ENCODE assay signal across 8 mouse cellular contexts in the genomic region with DNA sequence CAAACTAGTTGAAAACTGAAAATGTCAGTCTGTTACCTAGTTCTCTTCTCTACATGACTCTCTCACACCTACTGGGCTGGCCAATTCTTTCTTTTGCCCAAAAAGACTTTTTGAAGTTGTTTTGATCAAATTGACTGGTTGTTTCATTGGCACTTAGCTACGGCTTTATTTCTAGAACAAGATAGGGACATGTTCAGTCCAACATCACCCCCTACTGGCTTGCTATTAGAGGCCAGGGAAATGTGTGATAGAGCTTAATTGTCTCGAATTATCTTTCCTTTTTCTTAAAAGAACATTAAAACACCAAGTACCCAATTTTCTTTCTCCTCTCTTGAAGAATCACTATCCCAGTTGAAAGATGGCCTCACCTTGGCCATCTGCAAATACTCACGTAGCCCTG.
DNase-seq lines count a peak whose midpoint lies in the region; ATAC-seq and TF ChIP-seq lines count a peak whose summit lies in the region.

No protein-coding gene starts in this region.

- TF ChIP-seq EP300 in CH12.LX (IDR thresholded peaks at IDR 0.05; ENCODE audit: low read length): no peak

- H3K36me3 ChIP-seq in hindbrain, embryonic 11.5 days (ENCODE audit: control insufficient read depth, insufficient read depth, low read length): no peaks in the 10 kb centered on the region
- H3K36me3 ChIP-seq in hindbrain, embryonic 12.5 days: no peaks in the 10 kb centered on the region
- no peaks in the 10 kb centered on the region for H3K36me3 ChIP-seq in CH12.LX (replicated peaks in 1 of 2; ENCODE audit: control insufficient read depth in 1 of 2, insufficient read depth in 1 of 2, low read length in 1 of 2)

- TF ChIP-seq CTCF in CH12.LX (conservative IDR thresholded peaks at IDR 0.05 in 1 of 2, IDR thresholded peaks at IDR 0.05 in 1 of 2; ENCODE audit: low read depth in 2 of 2, low read length in 2 of 2): peak in 1 of 2 experiments; percentile 55; a peak in 2 of 4 replicates

- ATAC-seq in hindbrain, embryonic 11.5 days (ENCODE audit: low FRiP score): no peak
- no peak for ATAC-seq in hindbrain, embryonic 12.5 days (ENCODE audit: low FRiP score)
- no peak for ATAC-seq in erythroid progenitor cell, adult 5-6 weeks (replicated peaks; ENCODE audit: low FRiP score, poor library complexity, severe bottlenecking)
- ATAC-seq in megakaryocyte progenitor cell, adult 5-6 weeks (replicated peaks; ENCODE audit: poor library complexity): no peak

- no peak overlapping the region for H3K27ac ChIP-seq in hindbrain, embryonic 11.5 days (ENCODE audit: low read depth, low read length)
- H3K27ac ChIP-seq in hindbrain, embryonic 12.5 days: no peak overlapping the region
- H3K27ac ChIP-seq in CH12.LX (ENCODE audit: insufficient read depth, low read depth): no peak overlapping the region

- H3K9me3 ChIP-seq in hindbrain, embryonic 11.5 days (ENCODE audit: control insufficient read depth, low read length): no peaks in the 10 kb centered on the region
- H3K9me3 ChIP-seq in hindbrain, embryonic 12.5 days (replicated peaks): no peaks in the 10 kb centered on the region
- H3K9me3 ChIP-seq in CH12.LX (replicated peaks; ENCODE audit: low read length): no peaks in the 10 kb centered on the region

- H3K9ac ChIP-seq in hindbrain, embryonic 11.5 days (ENCODE audit: low read depth, low read length): no peak overlapping the region
- no peak overlapping the region for H3K9ac ChIP-seq in hindbrain, embryonic 12.5 days
- no peak overlapping the region for H3K9ac ChIP-seq in CH12.LX (ENCODE audit: insufficient read depth, low read depth)

- H3K4me1 ChIP-seq in hindbrain, embryonic 11.5 days (replicated peaks; ENCODE audit: control insufficient read depth, insufficient read depth, low read length): no peaks in the 10 kb centered on the region
- no peaks in the 10 kb centered on the region for H3K4me1 ChIP-seq in hindbrain, embryonic 12.5 days
- no peaks in the 10 kb centered on the region for H3K4me1 ChIP-seq in CH12.LX (ENCODE audit: control insufficient read depth in 1 of 2, insufficient read depth in 2 of 2)

- H3K27me3 ChIP-seq in hindbrain, embryonic 11.5 days (ENCODE audit: control insufficient read depth, insufficient read depth, low read length): no peaks in the 10 kb centered on the region
- H3K27me3 ChIP-seq in hindbrain, embryonic 12.5 days: peaks cover 10% of the 10 kb centered on the region
- H3K27me3 ChIP-seq in CH12.LX (replicated peaks): no peaks in the 10 kb centered on the region

- peak; percentile 68 for TF ChIP-seq RAD21 in CH12.LX (IDR thresholded peaks at IDR 0.05; ENCODE audit: low read depth, low read length)

- no peak overlapping the region for H3K4me3 ChIP-seq in hindbrain, embryonic 11.5 days (ENCODE audit: low read depth, low read length)
- H3K4me3 ChIP-seq in hindbrain, embryonic 12.5 days: no peak overlapping the region
- H3K4me3 ChIP-seq in CH12.LX (replicated peaks in 1 of 3; ENCODE audit: low read depth in 2 of 3, low read length in 2 of 3, poor library complexity in 1 of 3): no peak overlapping the region

- in situ Hi-C loops in CH12.LX (cut with MboI; ENCODE audit: low pct_ligation_motif_present, low pct_unique_long_range_greater_than_20kb, low sequenced_read_pairs): no loop called here

- H3K4me2 ChIP-seq in hindbrain, embryonic 11.5 days (replicated peaks; ENCODE audit: low read depth, low read length): no peak overlapping the region
- H3K4me2 ChIP-seq in hindbrain, embryonic 12.5 days (replicated peaks): no peak overlapping the region
- H3K4me2 ChIP-seq in CH12.LX (ENCODE audit: insufficient read depth, low read depth, poor library complexity, severe bottlenecking): no peak overlapping the region

- peak; percentile 41 for DNase-seq in hindbrain, embryonic 11.5 days (ENCODE audit: low spot score)
- DNase-seq in CH12.LX (ENCODE audit: extremely low read depth): peak; percentile 26
- DNase-seq in adipocyte (ENCODE audit: low spot score): peak; percentile 71
- DNase-seq in layer of hippocampus, adult 9-10 months (ENCODE audit: low spot score): peak; percentile 31
- no peak for DNase-seq in spleen, adult 18-20 months

- TF ChIP-seq POLR2A in CH12.LX (IDR thresholded peaks at IDR 0.05; ENCODE audit: low read depth, low read length): no peak

- dilution Hi-C loops in CH12.LX (cut with MboI; ENCODE audit: extremely low pct_ligation_motif_present, extremely low pct_unique_long_range_greater_than_20kb, low sequenced_read_pairs): no loop called here

- WGBS in hindbrain, embryonic 11.5 days: 56% methylated on average over 3 of the region's 3 CpGs
- WGBS in hindbrain, embryonic 12.5 days: 50% methylated on average over 3 of the region's 3 CpGs

- no peaks in the 10 kb centered on the region for H3K79me2 ChIP-seq in CH12.LX (replicated peaks; ENCODE audit: control insufficient read depth, extremely low read depth, insufficient read depth, poor library complexity, severe bottlenecking)

TF ChIP-seq in CH12.LX, 34 proteins besides CTCF, POLR2A, EP300 and RAD21:
- TF ChIP-seq MYC (IDR thresholded peaks at IDR 0.05; ENCODE audit: low read depth, low read length): no peak
- peak; percentile 34 for TF ChIP-seq SMC3 (IDR thresholded peaks at IDR 0.05; ENCODE audit: low read depth, low read length)
TF ChIP-seq in CH12.LX: peak in this region for 1.

Comparison
In these comparisons a context has a peak if more than half of its experiments do, and no peak if none do; other contexts are left out.
1. DNase-seq: peak in hindbrain, embryonic 11.5 days (single experiment), CH12.LX (single experiment), adipocyte (single experiment) and layer of hippocampus, adult 9-10 months (single experiment); none in spleen, adult 18-20 months (0 of 2).